Mouse (Mus musculus): ENCODE measurements around the gene Sdk2.

Sdk2 gene

DNA sequence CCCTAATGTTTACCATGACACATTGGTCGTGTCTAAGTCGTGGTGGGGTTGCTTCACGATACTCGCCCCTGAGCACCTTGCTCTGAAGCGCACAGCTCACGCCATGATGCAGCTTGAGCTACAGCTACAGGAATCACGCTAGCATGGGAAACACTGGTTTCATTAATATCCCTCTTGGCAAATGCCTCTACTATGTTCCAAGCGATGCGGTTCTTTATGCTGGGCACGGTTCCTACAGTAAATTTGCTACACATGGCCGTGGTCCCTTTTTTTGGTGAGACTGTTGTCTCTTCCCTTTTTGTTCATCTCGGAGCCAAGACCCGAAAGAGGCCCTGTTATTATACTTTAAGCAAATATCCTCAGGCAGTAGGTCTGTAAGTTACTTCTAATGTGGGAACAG lies 295.7 kb downstream of the Sdk2 start:
- no peak for DNase-seq (ENCODE audit: extremely low read depth, low read depth)

DNA sequence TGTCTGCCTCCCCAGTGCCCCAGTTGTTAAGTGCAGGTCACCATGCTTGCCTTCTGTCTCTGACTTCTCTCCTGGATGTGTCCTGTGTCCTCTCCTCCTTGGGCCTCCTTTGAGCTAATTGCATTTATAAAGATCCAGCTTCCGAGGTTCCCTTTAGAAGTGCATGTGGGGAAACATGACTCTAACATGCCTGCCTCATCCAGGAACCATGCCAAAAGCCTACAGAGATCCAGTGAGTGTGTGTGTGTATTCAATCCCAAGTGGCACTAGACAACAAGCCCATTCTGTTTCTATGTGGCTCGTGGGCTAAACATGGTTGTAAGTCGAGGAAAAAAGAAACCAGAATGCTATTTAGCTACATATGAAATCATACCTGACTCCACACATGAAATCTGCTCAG lies 298.5 kb downstream of the Sdk2 start:
- no peak for DNase-seq (ENCODE audit: extremely low read depth, low read depth)

DNA sequence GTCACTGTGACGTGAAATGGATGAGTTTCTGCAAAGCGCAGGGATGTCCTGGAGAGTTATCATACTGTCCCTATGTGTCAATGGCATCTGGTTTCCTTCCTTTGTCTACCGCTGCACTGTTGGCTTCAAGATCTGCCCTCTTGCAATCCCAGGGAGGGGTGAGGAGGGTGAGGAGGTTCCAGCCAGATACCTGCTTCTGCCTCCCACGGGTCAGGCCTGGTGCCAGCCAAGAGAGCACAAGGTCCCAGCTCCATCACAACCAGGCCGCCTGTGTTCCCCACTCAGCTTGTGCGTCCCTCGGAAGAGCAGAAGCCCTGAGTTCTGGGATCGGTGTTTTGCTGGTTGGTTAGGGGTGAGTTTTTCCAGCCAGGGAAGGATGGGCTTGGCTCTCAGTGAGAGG lies 299.6 kb downstream of the Sdk2 start:
- no peak for DNase-seq (ENCODE audit: extremely low read depth, low read depth)

DNA sequence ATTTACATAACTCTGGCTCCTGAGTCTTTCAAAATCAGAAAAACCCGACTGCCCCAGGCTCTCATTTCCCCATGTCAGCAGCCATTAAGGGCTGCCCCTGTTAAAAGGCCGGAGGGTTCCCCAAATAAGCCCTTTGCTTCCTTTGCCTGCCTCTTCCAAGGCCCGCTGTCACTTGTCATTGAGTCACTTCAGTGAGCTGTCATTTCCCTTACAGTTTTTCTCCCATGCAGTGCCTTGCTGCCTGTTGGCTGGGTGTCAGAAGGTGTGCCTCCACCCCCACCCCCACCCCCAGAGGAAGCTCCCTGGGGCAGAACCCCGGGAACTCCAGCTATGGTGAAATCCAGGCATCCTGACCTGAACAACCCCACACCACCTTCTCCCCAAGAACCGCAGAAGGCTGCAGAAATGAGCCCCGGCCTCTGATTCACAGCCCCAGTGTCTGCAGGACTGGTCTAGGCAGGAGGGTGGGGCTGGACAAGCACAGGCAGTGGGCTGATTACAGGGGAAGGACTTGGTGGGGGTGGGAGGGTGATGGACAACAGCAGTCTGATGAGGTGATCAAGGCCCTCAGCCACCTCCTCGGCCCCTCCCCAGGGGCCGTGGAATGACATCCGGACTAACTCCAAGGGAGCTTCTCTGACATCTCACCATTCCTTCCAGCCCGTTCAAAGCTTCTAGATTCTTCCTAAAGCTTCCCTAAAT lies 300.4 kb downstream of the Sdk2 start:
- DNase-seq (ENCODE audit: extremely low read depth, low read depth): no peak

DNA sequence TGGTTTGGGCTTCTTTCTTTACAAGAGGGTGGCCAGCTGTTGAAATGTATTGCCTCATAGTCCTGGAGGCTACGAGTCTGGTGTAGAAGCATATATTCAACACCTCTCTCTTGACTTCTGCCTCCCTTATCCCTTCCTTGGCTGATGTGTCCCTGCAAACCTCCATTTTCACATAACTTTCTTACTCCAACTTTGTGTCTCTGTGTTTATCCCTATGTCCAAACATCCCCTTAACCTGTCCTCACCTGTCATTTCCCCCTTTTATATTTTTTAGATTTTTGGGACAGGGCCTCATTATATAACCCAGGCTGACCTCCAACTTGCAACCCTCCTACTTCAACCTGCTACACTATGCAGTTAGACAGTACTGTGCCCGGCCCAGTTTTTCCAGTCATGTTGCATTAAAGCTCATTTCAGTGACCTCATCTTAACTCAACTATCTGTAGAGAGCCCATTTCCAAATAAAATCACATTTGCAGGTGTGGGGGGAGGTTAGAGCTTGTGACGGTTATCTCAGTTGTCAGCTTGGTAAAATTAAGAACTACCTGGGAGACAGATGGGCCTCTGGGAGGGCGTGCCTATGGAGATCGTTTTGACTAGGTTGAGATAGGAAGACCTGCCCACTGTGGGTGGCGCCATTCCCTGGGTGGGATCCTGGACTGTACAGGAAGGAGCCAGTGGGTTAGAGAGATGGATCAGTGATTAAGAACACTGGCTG lies 302.6 kb downstream of the Sdk2 start:
- DNase-seq (ENCODE audit: extremely low read depth, low read depth): no peak

DNA sequence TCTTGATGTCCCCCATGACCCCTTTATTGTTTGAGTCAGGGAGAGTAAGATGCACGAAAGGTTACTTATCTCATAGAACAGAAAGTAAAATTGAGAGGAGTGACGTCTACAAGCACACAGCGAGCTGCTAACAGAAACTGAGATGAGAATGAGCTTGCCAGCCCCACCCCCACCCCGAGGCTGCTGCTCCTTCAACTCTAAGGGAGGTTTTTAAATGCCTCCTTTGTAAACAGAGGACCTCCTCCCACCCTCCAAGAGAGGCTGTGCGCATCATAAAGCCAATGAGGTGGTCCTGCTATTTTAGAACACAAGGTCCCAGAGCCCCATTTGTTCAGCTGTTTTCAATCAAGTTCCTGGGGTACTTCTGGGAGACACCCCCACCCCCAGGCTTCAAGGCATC lies 303.4 kb downstream of the Sdk2 start:
- no peak for DNase-seq (ENCODE audit: extremely low read depth, low read depth)

DNA sequence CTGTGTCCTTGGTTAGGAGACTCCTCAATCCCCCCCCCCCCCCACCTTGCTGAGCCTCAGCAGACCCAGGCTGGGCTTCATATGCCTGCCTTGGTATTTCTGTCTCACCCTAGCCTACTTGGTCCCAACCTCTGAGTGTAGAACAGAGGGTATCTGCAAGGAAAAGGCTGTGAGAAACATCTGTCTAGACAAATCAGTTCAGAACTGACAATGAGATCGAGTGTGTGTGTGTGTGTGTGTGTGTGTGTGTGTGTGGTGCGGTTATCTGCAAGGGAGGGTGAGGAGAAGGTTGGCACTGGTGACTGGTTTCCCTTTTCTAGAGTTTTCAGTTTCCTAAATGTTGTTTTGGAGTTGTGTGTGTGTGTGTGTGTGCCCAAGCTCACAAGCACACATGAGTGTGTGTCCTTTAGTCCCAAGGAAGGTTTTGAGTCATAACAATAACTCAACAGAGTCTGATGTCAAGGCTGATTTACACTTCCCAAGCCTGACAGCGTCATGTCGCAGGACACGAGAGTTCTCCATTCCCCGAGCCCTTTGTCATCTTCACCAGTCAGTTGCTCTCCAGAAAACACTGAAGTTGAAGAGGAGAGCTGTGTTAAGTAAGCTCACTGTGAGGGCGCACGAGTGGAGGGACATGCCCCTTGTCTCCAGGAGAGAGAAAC lies 304.6 kb downstream of the Sdk2 start:
- DNase-seq (ENCODE audit: extremely low read depth, low read depth): no peak

DNA sequence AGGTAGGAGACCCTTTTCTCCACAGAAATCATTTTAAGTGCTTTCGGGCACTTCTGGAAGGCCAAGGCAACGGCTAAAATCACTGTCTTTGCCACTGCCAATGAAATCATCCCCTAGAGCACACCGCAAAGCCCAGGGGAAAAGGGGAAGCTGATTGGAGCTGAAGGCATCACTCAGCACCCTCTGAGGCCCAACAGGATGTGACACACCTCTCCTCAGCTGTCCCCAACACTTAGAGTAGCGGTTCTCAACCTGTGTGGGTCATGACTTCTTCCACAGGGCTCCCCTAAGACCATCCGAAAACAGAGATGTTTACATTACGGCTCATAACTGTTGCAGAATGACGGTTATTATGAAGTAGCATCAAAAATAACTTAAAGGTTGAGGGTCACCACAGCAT lies 305.2 kb downstream of the Sdk2 start:
- no peak for DNase-seq (ENCODE audit: extremely low read depth, low read depth)

DNA sequence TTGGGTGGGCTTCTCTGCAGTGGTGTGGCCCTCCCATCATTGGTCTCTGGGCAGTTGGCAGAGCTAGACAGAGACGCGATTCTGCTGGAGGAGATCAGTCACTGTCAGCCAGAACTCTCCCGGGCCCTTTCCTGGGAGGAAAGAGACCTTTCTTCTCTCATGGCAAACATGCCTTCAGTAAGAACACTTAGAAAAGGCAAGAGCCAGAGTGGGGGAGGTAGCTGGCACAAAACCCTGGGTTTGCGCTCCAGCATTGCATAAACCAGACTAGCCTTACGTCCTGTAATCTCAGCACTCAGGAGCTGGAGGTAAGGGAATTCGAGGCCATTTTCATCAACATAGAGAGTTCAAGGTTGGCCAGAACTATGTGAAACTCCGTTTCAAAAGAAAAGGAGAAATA lies 306.4 kb downstream of the Sdk2 start:
- no peak for DNase-seq (ENCODE audit: extremely low read depth, low read depth)

DNA sequence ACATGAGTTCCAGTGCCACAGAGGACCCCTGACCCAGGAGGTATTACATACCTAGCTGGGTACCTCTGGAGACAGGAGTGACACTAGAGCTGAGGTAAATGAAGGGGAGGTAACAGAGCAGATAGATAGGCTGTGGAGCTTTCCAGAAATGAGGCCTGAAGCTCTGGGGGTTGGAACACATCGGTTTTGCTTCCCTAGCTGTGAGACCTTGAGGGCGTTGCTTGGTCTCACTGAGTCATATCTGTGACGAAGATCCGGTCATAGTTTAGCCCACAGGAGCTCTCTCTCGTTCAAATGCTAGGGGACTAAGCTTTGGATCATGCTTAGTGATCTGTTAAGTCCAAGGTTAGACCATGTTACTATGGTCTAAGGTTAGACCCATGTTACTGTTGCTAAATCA lies 308.0 kb downstream of the Sdk2 start:
- no peak for DNase-seq (ENCODE audit: extremely low read depth, low read depth)

DNA sequence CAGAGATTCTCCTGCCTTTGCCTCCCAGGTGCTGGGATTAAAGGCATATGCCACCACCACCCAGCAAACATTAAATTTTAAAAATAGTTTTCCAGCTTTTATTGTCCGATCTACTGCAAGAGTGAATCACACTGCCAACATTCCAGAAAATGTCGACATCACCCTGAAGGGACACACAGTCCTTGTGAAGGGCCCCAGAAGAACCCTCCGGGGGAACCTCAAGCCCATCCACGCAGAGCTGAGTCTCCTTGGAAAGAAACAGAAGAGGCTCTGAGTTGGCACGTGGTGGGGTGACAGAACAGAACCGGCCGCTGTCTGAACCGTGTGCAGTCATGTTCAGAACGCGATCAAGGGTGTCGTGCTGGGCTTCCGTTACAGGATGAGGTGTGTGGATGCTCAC lies 310.3 kb downstream of the Sdk2 start:
- DNase-seq (ENCODE audit: extremely low read depth, low read depth): no peak

DNA sequence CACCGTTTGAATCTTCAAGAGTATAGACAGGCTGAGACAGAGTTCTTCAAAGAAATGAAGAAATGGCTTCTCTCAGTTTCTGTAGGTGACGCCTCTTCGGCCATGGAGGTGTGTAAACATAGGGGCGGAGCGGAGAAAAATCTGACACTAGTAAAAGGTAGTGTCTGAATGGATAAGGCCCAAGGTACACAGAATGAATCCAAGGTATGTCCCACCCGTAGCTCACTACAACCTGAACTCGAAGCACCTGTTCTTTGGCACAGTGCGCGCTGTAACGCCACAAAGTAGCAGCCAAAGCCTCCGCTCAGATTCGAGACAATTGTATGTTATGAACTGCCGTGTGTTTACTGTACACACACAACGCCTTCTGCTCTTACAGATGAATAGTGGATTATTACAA lies 311.0 kb downstream of the Sdk2 start:
- no peak for DNase-seq (ENCODE audit: extremely low read depth, low read depth)

DNA sequence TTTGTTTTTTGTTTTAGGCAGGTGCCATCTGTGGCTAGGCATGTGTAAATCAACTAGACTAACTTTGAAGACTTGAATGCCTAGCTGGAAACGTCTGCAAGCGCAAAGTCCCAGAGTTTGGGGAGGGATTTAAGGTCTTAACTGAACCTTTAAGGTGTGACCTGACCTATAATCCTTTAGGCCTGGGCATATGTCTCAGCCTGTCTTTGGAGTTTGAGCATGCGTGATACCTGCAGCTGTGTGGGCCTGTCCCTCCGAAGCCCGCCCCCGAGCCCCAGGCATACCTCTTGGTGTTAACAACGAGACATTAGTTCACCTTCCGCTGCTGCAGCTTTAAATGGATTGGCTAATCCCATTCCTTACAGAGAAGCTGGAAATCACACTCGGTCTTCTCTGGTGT lies 312.0 kb downstream of the Sdk2 start:
- DNase-seq (ENCODE audit: extremely low read depth, low read depth): no peak

DNA sequence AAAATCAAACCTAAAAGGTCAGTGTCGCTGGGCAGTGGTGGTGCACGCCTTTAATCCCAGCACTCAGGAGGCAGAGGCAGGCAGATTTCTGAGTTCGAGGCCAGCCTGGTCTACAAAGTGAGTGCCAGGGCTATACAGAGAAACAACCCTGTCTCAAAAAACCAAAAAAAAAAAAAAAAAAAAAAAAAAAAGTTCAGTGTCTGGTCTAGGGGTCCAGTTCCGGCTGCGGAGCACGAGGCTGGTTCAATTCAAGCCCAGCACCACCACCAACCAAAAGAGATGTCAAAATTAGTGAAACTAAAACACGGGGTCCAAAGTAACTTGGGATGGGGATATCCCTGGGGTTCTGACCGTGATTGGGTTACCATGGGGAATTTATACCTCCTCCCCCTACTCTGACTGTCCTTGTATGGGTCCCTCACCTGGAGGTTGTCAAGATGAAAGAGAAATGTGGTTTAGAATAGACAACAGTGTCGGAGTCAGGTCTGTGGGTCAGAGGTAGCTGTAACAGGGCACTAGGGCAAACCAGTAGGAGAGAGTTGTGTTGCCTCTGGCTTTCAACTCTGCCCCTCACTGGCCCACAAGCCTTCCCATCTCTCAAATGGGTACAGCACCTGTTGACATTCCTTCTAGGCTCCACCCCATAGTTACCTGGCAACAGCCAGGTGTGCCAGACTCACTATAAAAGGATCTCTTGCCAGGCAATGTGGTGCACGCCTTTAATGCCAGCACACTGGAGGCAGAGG lies 314.0 kb downstream of the Sdk2 start:
- no peak for DNase-seq (ENCODE audit: extremely low read depth, low read depth)

DNA sequence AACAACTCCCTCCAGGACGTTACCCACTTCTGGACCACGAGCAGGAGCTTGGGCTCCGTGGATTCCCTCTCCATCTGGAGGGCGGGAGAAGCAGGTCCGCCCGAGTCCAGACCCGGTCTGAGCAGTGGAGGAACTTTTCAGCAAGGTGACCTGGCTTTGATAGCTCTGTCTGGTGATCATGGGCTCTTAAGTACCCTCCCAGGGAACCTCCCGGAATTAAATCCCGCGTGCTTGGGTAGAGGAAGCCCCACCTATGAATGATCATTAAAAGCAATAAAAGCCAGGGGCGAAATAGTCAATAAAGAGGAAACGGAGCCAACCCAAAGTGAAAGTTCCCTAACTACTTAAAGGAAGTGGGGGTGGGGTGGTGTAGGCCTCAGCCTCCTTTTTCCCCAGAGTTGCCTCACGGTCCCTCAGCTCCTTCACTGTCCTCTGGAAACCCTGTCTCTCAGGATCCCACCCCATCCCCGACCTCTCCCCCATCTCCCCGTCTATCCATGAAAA lies 314.6 kb downstream of the Sdk2 start:
- DNase-seq (ENCODE audit: extremely low read depth, low read depth): peak; percentile 26

DNA sequence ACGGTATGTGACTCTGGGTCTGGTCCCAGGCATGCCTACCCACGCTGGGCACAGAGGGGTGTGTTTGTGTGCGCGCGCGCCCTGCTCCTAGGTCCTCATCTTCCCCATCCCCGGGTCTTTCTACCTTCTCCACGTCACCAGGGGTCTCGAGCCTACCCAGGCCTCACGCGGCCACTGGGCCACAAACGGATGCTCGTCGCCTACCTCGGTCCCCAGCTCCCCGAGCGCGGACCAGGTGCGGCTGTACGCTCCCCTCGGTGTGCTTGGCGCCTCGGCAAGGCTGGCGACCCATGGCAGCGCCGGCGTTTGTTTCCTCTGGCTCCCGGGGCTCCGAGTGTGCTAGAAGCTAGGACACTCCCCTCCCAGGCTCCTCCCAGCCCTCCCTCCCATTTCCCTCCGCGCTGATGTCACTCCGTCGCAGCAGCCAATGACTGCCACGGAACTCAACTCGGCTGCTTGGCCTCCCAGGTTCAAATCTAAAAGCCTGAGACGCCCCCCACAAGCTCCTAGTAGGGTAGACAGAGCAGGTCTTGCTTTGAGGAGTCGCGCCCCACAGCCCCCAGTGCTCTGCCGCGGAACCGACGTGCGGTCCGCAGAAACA lies 315.3 kb downstream of the Sdk2 start, which contains the start of gene Cdc42ep4:
Cdc42ep4 (minus strand) TSS at position 398 of the 601 bp plus-strand sequence.
- DNase-seq (ENCODE audit: extremely low read depth, low read depth): peak; percentile 95

DNA sequence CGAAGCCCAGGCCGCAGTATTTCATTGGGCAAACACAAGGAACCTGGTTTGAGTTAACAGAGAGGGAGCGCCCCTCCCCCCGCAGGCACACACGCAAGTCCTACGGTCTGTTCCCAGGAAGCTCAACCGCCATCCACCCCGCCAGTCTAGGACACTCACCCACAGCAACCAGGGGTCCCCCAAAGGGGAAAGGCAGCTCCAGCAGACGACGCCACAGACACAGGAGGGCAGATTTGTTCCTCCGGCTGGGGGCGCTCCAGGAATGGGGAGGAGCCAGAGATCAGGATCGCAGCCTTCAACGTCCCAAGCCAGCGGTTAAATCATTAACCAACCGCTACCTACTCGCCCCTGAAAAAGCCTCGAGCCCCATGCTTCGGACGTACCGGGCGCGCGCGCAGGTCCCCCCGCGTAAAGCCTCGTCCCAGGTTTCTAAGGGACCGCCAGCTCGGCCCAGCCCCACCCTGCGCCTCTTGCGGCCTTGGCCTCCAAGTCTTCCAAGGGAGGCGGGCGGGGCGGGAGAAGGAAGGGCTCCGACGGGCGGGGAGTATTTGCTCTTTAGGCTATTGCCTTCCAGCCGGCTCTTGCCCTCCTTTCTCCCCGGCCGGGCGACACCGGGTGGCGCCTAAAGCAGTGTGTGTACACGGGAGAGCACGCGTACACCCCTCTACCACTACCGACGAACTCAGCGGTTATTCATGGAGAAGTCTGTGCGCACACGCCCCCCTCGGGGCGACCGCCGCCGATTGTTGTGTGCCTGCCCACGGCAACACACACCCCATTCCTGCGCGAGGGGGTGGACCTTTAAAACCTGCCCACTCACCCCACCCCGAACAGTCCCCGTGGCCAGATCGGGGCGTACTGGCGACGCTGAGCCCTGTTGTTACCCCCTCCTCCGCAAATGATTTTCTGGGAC lies 316.0 kb downstream of the Sdk2 start:
- DNase-seq (ENCODE audit: extremely low read depth, low read depth): peak; percentile 63

DNA sequence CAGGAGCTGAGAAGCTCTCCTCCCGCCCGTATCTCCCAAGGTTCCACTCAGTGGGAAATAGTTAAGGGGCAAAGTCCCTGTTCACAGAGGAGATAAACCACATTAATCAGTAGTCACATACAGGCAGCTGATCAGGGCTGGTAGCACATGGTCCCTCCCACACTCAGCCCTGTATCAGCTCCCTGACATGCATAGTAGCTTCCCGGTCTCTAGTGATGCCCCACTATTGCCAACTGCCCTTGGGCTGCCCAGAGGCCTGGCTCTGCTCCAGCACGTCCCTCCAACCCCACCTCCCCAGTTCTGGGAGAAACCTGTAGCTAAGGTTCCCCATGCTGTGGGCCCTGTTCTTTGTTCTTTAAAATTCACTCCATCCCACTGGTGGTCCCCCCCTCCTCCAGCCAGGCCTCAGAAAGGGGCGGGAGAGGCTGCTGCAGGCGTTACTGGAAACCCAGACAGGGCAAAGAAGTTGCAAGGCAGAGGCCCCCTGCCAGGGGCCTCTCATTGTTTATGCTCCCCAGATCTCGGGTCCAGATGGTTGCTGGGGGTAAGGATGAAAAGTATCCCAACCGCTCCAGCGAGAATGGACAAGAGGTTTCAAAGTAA lies 317.0 kb downstream of the Sdk2 start:
- DNase-seq (ENCODE audit: extremely low read depth, low read depth): peak; percentile 74

DNA sequence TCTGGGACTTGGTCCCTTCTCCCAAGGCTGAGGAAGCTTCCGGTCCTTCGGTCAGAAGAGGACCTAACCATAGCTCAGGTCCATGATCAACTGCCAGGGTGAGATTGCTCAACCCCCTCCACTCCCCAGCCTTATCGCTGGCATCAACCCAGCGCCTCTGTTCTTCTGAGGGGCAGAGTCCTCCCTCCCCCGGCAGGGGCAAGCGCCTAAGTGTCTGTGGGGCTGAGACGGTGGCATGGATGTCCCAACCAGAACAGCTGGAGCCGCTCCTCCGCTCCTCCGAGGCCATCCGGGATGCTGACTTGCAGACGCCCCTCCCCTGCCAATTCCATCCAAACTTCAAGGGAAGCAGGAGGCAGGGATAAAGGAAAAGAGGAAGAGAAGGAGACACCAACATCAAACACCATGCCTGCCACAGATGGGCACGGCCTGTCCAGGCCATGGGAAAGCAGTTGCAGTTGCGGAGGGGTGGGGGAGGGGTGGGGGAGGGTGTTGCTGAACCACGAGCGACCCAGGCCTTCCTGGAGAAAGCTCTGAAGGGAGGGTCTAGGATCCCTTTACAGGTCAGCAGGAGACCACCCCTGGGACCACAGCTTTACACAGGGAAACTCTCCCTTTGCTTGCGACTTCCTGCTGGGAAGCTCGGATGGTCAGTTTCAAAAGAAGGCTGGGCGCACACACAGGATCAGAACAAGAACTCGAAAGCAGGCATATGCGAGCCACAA lies 317.9 kb downstream of the Sdk2 start:
- DNase-seq (ENCODE audit: extremely low read depth, low read depth): peak; percentile 36
